Mouse (Mus musculus): ENCODE measurements around the gene Pmp22. TPM values are rescaled to one million over a fixed set of nuclear protein-coding genes. Genes with fewer than 3 reads are reported as not detected.
A peak's percentile ranks its signal among the peaks of the same experiment; 100 is the strongest.

Pmp22 gene
- polyA plus RNA-seq, 1 experiment = 32.4 TPM

- no peak for TF ChIP-seq GATA1 (IDR thresholded peaks at IDR 0.05; ENCODE audit: borderline replicate concordance, low read length)
- TF ChIP-seq FLI1 (IDR thresholded peaks at IDR 0.05; ENCODE audit: low read length) = no peak
- no peaks in the 10 kb centered on the region for H3K27me3 ChIP-seq (replicated peaks)
- H3K4me3 ChIP-seq (replicated peaks) = no peak overlapping the region
- H3K9me3 ChIP-seq = no peaks in the 10 kb centered on the region
- H3K36me3 ChIP-seq (replicated peaks; ENCODE audit: low read length) = no peaks in the 10 kb centered on the region
- no peaks in the 10 kb centered on the region for H3K4me1 ChIP-seq
These were observed 39.0 kb downstream of the Pmp22 start for GRCm38 (mm10) chr11:63167826-63168225.

DNA sequence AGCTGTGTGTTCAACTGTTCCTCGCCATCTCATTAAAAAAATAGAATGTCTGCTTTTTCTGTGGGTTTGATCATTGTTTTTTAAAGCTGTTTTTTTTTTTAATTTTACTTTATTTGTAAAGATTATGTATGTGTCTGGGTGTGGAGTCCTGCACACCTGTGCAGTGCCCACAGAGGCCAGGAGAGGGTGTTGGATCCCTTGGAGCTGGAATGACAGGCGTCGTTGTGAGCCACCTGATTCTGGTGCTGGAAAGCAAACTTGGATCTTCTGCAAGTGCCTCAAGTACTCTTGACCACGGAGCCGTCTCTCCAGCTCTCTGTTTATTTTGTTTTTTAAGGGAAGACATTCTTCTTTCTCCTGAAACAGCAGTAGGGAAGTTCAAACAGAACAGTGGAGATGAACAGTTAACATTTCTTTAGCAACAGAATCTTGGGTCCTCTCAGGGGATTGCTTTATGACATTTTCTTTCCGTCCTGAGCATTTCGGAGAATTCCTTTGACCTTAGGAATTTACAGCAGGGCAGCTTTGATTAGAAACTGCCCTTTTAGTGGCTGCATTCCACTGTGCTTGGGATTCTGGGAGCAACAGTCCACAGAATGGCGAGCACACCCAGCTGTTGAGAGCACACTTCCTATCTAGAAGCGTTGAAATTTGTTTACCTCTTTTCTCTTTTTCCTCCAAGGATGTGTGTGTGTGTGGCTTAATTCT is 39.9 kb downstream of the Pmp22 start:
- Histone ChIP-seq H3K27me3 (replicated peaks) (no peaks in the 10 kb centered on the region), H3K4me1 (no peaks in the 10 kb centered on the region), H3K9me3 (no peaks in the 10 kb centered on the region), H3K4me3 (replicated peaks) (no peak overlapping the region), H3K36me3 (replicated peaks; ENCODE audit: low read length) (no peaks in the 10 kb centered on the region)
- TF ChIP-seq GATA1 (IDR thresholded peaks at IDR 0.05; ENCODE audit: borderline replicate concordance, low read length) = no peak

- Histone ChIP-seq H3K36me3 (replicated peaks; ENCODE audit: low read length) (no peaks in the 10 kb centered on the region), H3K27me3 (replicated peaks) (no peaks in the 10 kb centered on the region), H3K9me3 (no peaks in the 10 kb centered on the region), H3K4me1 (no peaks in the 10 kb centered on the region), H3K4me3 (replicated peaks) (no peak overlapping the region)
- TF ChIP-seq FLI1 (IDR thresholded peaks at IDR 0.05; ENCODE audit: low read length) = no peak
- TF ChIP-seq GATA1 (IDR thresholded peaks at IDR 0.05; ENCODE audit: borderline replicate concordance, low read length) = no peak
These were observed 43.2 kb downstream of the Pmp22 start for GRCm38 (mm10) chr11:63171977-63172376.

DNA sequence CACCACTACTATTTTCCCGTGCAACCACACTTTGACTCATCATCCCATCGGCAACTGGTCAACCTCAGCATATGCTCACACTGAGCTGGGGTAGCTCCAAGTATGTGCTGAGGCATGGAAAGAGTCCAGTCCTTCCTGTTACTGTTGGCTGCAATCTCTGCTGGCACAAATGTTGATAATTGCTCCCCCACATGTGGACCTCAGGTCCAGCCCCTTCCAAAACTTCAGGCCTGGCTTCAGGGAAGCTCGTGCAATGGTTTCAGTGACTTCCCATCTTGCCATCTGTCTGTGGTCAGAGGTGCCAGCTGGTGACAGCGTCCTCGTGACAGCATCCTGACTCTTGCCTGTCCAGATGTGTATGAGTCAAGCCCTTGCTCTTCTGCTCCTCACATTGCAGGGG is 44.8 kb downstream of the Pmp22 start:
- Histone ChIP-seq H3K36me3 (replicated peaks; ENCODE audit: low read length) (no peaks in the 10 kb centered on the region), H3K27me3 (replicated peaks) (no peaks in the 10 kb centered on the region), H3K9me3 (no peaks in the 10 kb centered on the region), H3K4me3 (replicated peaks) (no peak overlapping the region), H3K4me1 (no peaks in the 10 kb centered on the region)
- TF ChIP-seq GATA1 (IDR thresholded peaks at IDR 0.05; ENCODE audit: borderline replicate concordance, low read length) = no peak

DNA sequence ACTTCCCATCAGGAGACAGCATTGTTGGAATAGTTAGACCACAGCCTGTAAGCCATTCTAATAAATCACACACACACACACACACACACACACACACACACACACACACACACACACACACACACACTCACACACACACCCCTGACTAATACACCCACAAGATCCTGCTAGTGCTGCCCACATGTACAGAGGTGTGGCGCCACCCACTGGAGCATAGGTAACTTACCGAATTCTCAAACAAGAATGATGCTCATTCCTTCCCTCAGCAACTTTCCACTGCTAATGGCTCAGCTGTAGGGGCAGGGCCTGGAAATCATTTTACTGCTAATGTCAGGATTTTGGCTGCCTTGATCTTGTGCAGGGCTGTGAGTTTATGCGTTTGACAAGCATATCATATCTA is 46.5 kb downstream of the Pmp22 start:
- Histone ChIP-seq H3K4me3 (replicated peaks) (no peak overlapping the region), H3K9me3 (no peaks in the 10 kb centered on the region), H3K27me3 (replicated peaks) (no peaks in the 10 kb centered on the region), H3K4me1 (no peaks in the 10 kb centered on the region), H3K36me3 (replicated peaks; ENCODE audit: low read length) (no peaks in the 10 kb centered on the region)
- TF ChIP-seq GATA1 (IDR thresholded peaks at IDR 0.05; ENCODE audit: borderline replicate concordance, low read length) (no peak), FLI1 (IDR thresholded peaks at IDR 0.05; ENCODE audit: low read length) (no peak)

- TF ChIP-seq GATA1 (IDR thresholded peaks at IDR 0.05; ENCODE audit: borderline replicate concordance, low read length) (no peak), FLI1 (IDR thresholded peaks at IDR 0.05; ENCODE audit: low read length) (no peak)
- Histone ChIP-seq H3K36me3 (replicated peaks; ENCODE audit: low read length) (no peaks in the 10 kb centered on the region), H3K27me3 (replicated peaks) (no peaks in the 10 kb centered on the region), H3K4me1 (no peaks in the 10 kb centered on the region), H3K4me3 (replicated peaks) (no peak overlapping the region), H3K9me3 (no peaks in the 10 kb centered on the region)
These were observed 47.6 kb downstream of the Pmp22 start for GRCm38 (mm10) chr11:63176416-63176815.

- TF ChIP-seq FLI1 (IDR thresholded peaks at IDR 0.05; ENCODE audit: low read length) (no peak), GATA1 (IDR thresholded peaks at IDR 0.05; ENCODE audit: borderline replicate concordance, low read length) (no peak)
- H3K4me3 ChIP-seq (replicated peaks) = no peak overlapping the region
- no peaks in the 10 kb centered on the region for H3K36me3 ChIP-seq (replicated peaks; ENCODE audit: low read length)
- H3K4me1 ChIP-seq = no peaks in the 10 kb centered on the region
- no peaks in the 10 kb centered on the region for H3K9me3 ChIP-seq
- no peaks in the 10 kb centered on the region for H3K27me3 ChIP-seq (replicated peaks)
These were observed 51.7 kb downstream of the Pmp22 start for GRCm38 (mm10) chr11:63180262-63181101.

DNA sequence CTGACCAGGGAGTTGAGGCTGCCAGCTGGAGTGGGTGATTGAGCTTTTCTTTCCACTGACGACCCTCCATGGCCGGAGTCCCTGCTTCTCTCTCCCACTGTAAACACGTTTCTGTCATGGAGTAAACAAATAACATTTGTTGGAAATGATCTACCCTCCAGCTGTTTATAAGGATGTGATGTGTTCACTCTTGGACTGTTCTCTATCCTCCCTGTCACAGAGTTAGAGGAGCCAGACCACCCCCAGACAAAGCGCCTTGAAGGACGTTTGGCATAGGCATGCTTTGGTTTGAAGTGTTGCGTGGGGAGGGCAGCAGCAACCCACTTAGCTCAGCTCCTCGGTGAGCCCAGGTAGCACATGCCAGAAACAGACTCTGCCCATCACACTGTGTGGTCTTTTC is 60.0 kb downstream of the Pmp22 start:
- no peaks in the 10 kb centered on the region for H3K36me3 ChIP-seq (replicated peaks; ENCODE audit: low read length)
- TF ChIP-seq GATA1 (IDR thresholded peaks at IDR 0.05; ENCODE audit: borderline replicate concordance, low read length) = no peak
- TF ChIP-seq FLI1 (IDR thresholded peaks at IDR 0.05; ENCODE audit: low read length) = no peak
- peak overlapping the region; percentile 38 for H3K4me3 ChIP-seq (replicated peaks)
- H3K9me3 ChIP-seq = 0 out of 2 replicates have a peak, but pooled peaks cover 2% of the 10 kb centered on the region
- H3K27me3 ChIP-seq (replicated peaks) = no peaks in the 10 kb centered on the region
- no peaks in the 10 kb centered on the region for H3K4me1 ChIP-seq

GRCm38 (mm10) chr11:63198070-63198469 is 69.3 kb downstream of the Pmp22 start:
- TF ChIP-seq FLI1 (IDR thresholded peaks at IDR 0.05; ENCODE audit: low read length) (no peak), GATA1 (IDR thresholded peaks at IDR 0.05; ENCODE audit: borderline replicate concordance, low read length) (no peak)
- no peak overlapping the region for H3K4me3 ChIP-seq (replicated peaks)
- H3K9me3 ChIP-seq = peaks cover 45% of the 10 kb centered on the region
- H3K36me3 ChIP-seq (replicated peaks; ENCODE audit: low read length) = no peaks in the 10 kb centered on the region
- no peaks in the 10 kb centered on the region for H3K27me3 ChIP-seq (replicated peaks)
- H3K4me1 ChIP-seq = no peaks in the 10 kb centered on the region

- Histone ChIP-seq H3K4me3 (replicated peaks) (no peak overlapping the region), H3K9me3 (peaks cover 56% of the 10 kb centered on the region), H3K27me3 (replicated peaks) (no peaks in the 10 kb centered on the region), H3K36me3 (replicated peaks; ENCODE audit: low read length) (no peaks in the 10 kb centered on the region), H3K4me1 (no peaks in the 10 kb centered on the region)
- TF ChIP-seq GATA1 (IDR thresholded peaks at IDR 0.05; ENCODE audit: borderline replicate concordance, low read length) (no peak), FLI1 (IDR thresholded peaks at IDR 0.05; ENCODE audit: low read length) (no peak)
These were observed 73.3 kb downstream of the Pmp22 start for GRCm38 (mm10) chr11:63201989-63202535.

Other genes with a start within 250 kb of the Pmp22 start
- 2.0 TPM in 1 of 2 replicates, not detected in the other for gene Tvp23b, start 249.5 kb upstream of the Pmp22 start, polyA plus RNA-seq (2012; ENCODE audit: insufficient read depth, low replicate concordance)
- gene Cdrt4, start 177.8 kb upstream of the Pmp22 start, polyA plus RNA-seq (2012; ENCODE audit: insufficient read depth, low replicate concordance) = not detected in 2 replicates
- gene Tekt3, start 67.3 kb upstream of the Pmp22 start, polyA plus RNA-seq (2012; ENCODE audit: insufficient read depth, low replicate concordance) = not detected in 2 replicates

Measured in megakaryocyte, embryonic 14.5 days (primary cell).